Mouse (Mus musculus): ENCODE measurements around the gene Caly.

Caly gene

GRCm38 (mm10) chr7:140081408-140082241 is 723 bp downstream of the Caly start:
- no peak for DNase-seq

- peak; percentile 75 to 82 for DNase-seq
These were observed 1.7 kb downstream of the Caly start for GRCm38 (mm10) chr7:140080503-140081156.

- DNase-seq, result peak; percentile 80 to 83
These were observed 3.6 kb downstream of the Caly start for GRCm38 (mm10) chr7:140078711-140079110.

GRCm38 (mm10) chr7:140077698-140078097 is 4.7 kb downstream of the Caly start:
- no peak for DNase-seq

DNA sequence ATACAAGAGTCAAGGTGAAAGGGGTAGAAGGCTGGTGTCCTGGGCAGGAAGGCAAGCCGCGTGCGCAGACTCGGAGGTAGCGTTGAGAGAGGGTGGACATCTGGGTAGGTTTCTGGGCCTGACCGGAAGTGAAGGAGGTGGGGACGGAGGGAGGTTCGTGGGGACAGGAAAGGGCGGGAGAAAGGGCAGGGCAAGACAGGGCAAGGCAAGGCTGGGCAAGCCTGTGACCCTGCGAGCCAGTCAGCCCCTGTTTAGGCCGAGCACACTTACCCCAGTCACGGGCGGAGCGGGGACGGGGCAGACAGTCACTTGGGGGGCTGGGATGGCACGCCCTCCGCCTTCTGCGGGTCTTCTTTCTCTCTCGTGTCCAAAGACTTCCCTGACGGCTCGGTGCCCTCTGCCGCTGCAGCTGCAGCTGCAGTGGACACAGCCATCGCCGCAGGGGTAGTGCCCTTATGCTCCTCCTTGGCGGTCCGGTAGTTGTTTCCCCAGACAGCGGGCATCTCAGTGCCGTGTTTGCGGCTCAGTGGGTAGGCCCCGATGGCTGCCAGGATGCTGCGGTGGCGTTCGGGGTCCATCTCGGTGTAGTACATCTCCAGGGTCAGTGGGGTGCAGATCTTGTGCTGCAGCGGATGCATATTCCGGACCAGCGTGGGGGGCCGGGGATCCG is 12.2 kb downstream of the Caly start:
- DNase-seq, result peak; percentile 12 to 28

GRCm38 (mm10) chr7:140067397-140067796 is 15.0 kb downstream of the Caly start:
- no peak for DNase-seq

- peak; percentile 83 to 86 for DNase-seq
These were observed 19.3 kb downstream of the Caly start for GRCm38 (mm10) chr7:140063092-140063491.

GRCm38 (mm10) chr7:140062307-140062706 is 20.0 kb downstream of the Caly start:
- peak; percentile 56 to 69 for DNase-seq

GRCm38 (mm10) chr7:140061832-140062130 is 20.6 kb downstream of the Caly start:
- no peak for DNase-seq

DNA sequence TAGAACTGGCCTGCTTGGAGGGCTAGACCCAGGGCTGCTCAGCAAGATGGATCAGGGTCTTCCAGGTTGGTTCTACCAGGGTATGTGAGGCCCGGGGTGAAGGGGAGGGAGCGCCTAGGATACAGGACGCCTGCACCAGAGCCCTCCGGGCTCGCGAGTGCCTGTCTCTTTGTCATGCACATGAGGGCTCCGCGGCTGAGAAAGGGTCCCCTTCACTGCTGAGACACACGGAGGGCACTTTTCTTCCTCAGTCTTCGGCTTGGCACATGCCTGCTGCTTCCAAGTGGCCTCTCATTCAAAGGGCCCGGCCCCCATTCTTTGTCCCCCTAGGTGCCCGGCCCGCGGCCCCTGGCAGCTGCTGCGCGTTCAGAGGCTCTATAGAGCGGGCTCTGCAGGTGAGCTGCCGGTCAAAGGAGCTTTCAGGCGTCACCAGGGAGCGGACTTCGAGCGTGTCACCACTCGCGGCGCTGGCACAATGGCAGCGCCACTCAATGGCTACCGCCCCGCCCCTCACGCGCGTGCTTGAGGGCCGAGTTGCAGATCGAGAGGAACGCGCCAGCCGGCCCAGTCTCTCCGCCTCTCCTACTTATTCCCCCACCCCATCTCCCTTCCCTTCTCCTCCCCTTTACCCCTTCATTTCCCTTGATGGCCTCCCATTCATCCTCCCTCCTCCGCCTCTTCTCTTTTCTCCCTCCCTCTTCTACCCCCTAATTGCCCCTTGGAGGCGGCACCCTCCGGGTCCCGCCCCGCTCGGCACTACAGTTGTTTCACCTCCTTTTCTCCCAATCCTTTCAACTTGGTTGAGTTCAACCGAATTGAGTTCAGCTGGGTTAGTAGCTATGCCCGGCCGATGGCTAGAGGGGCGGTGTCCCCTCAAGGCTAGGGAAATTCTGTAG is 21.2 kb downstream of the Caly start:
- peak; percentile 52 to 70 for DNase-seq

GRCm38 (mm10) chr7:140059601-140060000 is 22.7 kb downstream of the Caly start:
- no peak for DNase-seq

- peak in 1 of 2 experiments; percentile 12 for DNase-seq
These were observed 23.8 kb downstream of the Caly start for GRCm38 (mm10) chr7:140058528-140058927.

GRCm38 (mm10) chr7:140057413-140058407 is 24.6 kb downstream of the Caly start:
- DNase-seq, result peak; percentile 56 to 73

DNA sequence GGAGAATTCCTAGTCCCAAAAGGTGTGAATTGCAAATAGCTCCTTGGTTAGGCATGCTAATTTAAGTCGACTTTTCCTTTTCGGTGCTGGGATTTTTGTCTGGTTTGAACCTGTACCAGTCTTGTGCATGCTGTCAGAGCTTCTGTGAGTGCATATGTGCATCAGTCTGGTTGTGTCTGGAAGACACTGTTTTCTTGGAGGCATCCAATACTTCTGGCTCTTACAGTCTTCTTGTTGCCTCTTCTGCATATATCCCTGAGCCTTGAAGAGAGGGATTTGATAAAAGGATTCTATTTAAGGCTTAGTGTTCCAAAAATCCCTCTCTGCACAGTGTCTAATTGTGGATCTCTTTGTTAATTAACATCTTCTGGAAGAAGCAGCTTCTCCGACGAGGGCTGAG is 28.2 kb downstream of the Caly start:
- no peak for DNase-seq

DNA sequence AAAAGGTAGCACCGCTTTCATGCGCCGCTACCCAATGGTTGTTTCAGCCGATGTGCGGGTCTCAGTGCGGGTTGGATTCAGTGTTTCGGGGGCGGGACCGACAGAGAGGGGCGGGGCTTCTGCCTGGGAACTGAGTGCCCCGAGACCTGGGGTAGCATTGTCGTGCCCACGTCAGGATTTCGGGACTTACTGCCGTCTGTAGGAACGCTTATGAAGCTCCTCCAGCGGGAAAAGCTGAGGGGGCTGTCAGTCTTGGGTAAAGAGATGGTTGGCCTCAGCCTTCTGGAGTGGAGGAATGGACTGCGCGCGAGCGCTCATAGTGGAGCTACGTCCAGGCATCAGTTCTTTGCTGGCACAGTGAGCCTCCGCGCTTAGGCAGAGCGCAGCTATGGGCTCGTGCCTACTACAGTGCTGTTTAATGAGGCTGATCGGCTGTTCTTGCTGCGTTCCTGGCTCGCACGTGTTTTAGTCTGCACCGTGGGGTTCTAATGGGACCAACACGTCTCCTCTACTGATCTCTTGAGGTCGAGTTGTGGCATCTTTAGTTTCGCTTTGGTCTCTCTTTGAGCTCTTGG is 33.1 kb downstream of the Caly start:
- peak; percentile 51 to 62 for DNase-seq

DNA sequence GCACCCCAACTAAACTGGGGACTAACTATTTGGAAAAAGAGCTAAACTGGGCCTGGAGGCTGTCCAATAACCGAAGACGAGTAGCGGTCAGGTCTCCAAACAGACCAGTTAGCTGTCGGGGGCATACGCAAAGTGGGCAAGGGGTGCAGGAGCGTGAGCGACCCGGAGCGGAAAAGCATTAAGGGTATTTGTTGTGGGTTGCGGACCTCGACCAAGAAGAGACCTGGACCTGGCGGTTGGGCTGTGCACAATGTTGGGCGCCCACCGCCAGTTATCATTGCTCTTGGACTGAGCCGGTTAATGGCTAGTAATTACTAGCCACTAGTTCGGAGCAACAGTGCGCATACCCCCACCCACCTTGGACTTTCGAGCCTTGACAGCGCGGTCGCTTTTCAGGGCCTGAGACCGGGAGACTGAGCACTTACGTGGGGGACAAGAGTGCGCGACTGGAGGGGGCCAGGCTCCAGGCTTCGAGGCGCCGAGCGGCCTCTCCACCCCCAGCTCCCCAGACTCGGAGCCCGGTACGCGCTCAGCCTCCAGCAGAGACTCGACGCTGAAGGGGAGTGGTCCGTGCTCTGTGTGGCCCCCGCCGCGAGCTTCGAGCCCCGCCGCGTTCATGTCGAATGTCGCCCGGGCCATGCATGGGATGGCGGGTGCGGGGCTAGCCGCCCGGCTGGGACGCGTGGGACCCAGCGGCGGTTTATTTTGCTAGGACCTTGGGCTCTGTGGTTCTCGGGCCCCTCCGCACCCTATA is 33.8 kb downstream of the Caly start, which contains the start of gene Msx3:
TSS of gene Msx3 (minus strand) at position 729 of the 754 bp plus-strand sequence.
- peak; percentile 8 to 31 for DNase-seq

DNA sequence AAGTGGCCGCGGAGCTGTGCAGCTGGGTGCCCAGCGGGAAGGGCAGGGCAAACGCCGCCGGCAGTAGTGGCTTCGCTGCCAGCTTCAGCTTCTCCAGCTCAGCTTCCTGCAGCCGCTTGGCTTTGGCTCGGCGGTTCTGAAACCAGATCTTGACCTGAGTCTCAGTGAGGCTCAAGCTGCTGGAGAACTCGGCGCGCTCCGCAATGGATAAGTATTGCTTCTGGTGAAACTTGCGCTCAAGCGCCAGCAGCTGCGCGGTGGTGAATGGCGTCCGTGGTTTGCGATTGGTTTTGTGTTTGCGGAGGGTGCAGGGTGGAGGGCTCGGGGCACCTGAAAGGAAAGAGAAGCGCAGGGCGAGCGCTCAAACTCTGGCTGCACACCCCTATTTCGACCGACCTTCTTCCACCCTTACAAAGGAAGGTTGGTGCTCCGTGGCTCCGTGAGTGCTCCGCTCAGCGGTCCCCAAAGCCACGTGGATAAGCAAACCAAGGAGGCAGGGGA is 34.5 kb downstream of the Caly start:
- DNase-seq, result peak; percentile 31 to 50

DNA sequence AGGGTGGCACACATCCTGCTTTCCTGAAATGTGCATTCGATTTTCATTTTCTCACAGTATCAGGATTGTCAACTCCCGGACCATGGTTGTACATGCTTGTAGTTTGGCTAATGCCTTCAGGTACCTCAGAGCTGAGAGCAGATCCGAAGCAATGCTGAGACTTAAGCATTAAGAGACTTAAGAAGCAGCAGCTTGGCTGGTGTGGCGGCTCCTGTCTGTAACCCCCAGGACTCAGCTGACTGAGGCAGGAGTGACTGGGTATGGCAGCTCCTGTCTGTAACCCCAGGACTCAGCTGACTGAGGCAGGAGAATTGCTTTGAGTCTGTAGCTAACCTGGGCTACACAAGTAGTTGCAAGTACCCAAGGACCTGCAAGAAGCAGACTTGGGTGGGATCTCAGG is 36.8 kb downstream of the Caly start:
- no peak for DNase-seq

DNA sequence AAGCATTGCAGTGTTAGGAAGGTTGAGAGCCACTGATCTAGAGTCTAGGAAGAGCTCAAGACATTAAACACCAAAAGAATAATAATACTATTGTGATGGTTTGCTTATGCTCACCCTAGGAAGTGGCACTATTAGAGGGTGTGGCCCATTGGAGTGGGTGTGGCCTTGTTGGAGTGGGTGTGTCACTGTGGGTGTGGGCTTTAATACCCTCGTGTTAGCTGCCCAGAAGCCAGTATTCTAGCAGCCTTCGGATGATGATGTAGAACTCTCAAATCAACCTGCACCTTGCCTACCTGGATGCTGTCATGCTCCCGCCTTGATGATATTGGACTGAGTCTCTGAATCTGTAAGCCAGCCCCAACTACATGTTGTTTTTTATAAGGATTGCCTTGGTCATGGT is 39.6 kb downstream of the Caly start:
- DNase-seq, result no peak

DNA sequence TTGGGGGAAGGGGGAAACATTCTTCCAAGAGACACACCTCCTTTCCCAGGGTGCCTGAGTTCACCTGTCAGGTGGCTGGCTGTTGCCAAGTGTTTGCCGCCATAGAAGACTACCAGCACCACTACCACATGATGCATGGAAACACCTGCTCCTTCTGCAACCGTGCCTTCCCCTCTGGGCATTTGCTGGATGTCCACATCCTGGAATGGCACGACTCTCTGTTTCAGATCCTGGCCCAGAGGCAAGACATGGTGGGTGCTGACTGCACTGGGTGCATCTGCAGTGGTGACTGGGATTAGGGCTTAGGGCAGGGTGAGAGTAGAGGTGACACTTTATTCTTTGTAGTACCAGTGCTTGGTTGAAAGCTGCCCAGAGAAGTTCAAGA is 45.2 kb downstream of the Caly start:
- DNase-seq, result peak in 1 of 2 experiments; percentile 16
